Mouse (Mus musculus) MEL (cell line): ENCODE measurements around the gene Clk1. TPM values are rescaled to one million over a fixed set of nuclear protein-coding genes. Genes with fewer than 3 reads are reported as not detected.

Experiments
- DNase-seq: peaks from one replicate; pipeline ENCODE4 v3.0.0; 2011; ENCODE audit warnings: low read depth, low spot score
- H3K27ac ChIP-seq: 2 replicates; pipeline ENCODE4 v1.5.1; 2012; ENCODE audit warnings: low read depth, mild to moderate bottlenecking, control low read depth, low read length, moderate library complexity; ENCODE audit not compliant: control insufficient read depth
- H3K27me3 ChIP-seq, 2 experiments: fragments of 150-350 bp in 1 of 2; sonication (generic) in 1 of 2; 2 replicates each; pipeline ENCODE4 v1.6.1; 2012; ENCODE audit warnings: low read length in 2 of 2, mild to moderate bottlenecking in 2 of 2, improper control_type of control experiment in 1 of 2, moderate library complexity in 1 of 2; ENCODE audit not compliant: insufficient read depth in 2 of 2, control insufficient read depth in 1 of 2
- H3K36me3 ChIP-seq, 2 experiments: 2 replicates each; pipeline ENCODE4 v1.6.1; 2012 to 2014; ENCODE audit warnings: low read length in 2 of 2, improper control_type of control experiment in 1 of 2, inconsistent platforms in 1 of 2, mild to moderate bottlenecking in 1 of 2; ENCODE audit not compliant: insufficient read depth in 2 of 2, control insufficient read depth in 1 of 2
- H3K4me1 ChIP-seq, 2 experiments: fragments of 150-350 bp in 1 of 2; sonication (generic) in 1 of 2; 2 replicates each; pipeline ENCODE4 v1.6.1; 2012; ENCODE audit warnings: low read length in 2 of 2, improper control_type of control experiment in 1 of 2, mild to moderate bottlenecking in 1 of 2; ENCODE audit not compliant: insufficient read depth in 2 of 2, control insufficient read depth in 1 of 2
- H3K4me3 ChIP-seq, 2 experiments: fragments of 150-350 bp in 1 of 2; sonication (generic) in 1 of 2; 2 replicates each; pipeline ENCODE4 v1.5.1; 2012; ENCODE audit warnings: low read depth in 2 of 2, low read length in 2 of 2, mild to moderate bottlenecking in 2 of 2, moderate library complexity in 2 of 2, control low read depth in 1 of 2, improper control_type of control experiment in 1 of 2; ENCODE audit not compliant: control insufficient read depth in 1 of 2, insufficient read depth in 1 of 2
- H3K79me2 ChIP-seq: 2 replicates; pipeline ENCODE4 v1.6.1; 2012; ENCODE audit warnings: mild to moderate bottlenecking, low read length, moderate library complexity; ENCODE audit not compliant: control insufficient read depth, poor library complexity, insufficient read depth
- H3K9ac ChIP-seq: 2 replicates; pipeline ENCODE4 v1.6.1; 2012; ENCODE audit warnings: low read depth, mild to moderate bottlenecking, control low read depth, low read length, moderate library complexity; ENCODE audit not compliant: control insufficient read depth, poor library complexity, severe bottlenecking
- H3K9me3 ChIP-seq: fragments of 150-350 bp; sonication (generic); replicated peaks from 2 replicates; pipeline ENCODE4 v1.6.1; 2012; ENCODE audit warnings: mild to moderate bottlenecking, low read length, improper control_type of control experiment, moderate library complexity; ENCODE audit not compliant: insufficient read depth
- CTCF ChIP-seq, 3 experiments: IDR thresholded peaks in 2 of 3; conservative IDR thresholded peaks in 1 of 3; 2 replicates each; pipeline ENCODE4 v1.5.1; 2011 to 2012; ENCODE audit warnings: low read length in 3 of 3, low read depth in 2 of 3, mild to moderate bottlenecking in 2 of 3, improper control_type of control experiment in 1 of 3, inconsistent platforms in 1 of 3, mixed read lengths in 1 of 3, moderate library complexity in 1 of 3; ENCODE audit not compliant: control insufficient read depth in 1 of 3, insufficient read depth in 1 of 3, poor library complexity in 1 of 3, severe bottlenecking in 1 of 3
- E2F4 ChIP-seq: IDR thresholded peaks from 2 replicates; pipeline ENCODE4 v1.6.1; 2011; ENCODE audit warnings: low read depth, low read length, improper control_type of control experiment, borderline replicate concordance
- ELF1 ChIP-seq: IDR thresholded peaks from 2 replicates; pipeline ENCODE4 v1.6.1; 2014; ENCODE audit warnings: low read depth, mild to moderate bottlenecking, inconsistent platforms, low read length, improper control_type of control experiment, moderate library complexity
- GABPA ChIP-seq: IDR thresholded peaks from 2 replicates; pipeline ENCODE4 v1.6.1; 2012; ENCODE audit warnings: low read depth, mild to moderate bottlenecking, inconsistent platforms, low read length, improper control_type of control experiment, moderate library complexity
- GATA1 ChIP-seq: IDR thresholded peaks from 2 replicates; pipeline ENCODE4 v1.6.1; 2011; ENCODE audit warnings: low read depth, low read length, improper control_type of control experiment
- HCFC1 ChIP-seq: IDR thresholded peaks from 2 replicates; pipeline ENCODE4 v1.6.1; 2012; ENCODE audit warnings: low read depth, mild to moderate bottlenecking, inconsistent platforms, low read length, improper control_type of control experiment, moderate library complexity
- JUND ChIP-seq: IDR thresholded peaks from 2 replicates; pipeline ENCODE4 v1.6.1; 2011; ENCODE audit warnings: low read depth, mild to moderate bottlenecking, improper control_type of control experiment, low read length
- MAX ChIP-seq: IDR thresholded peaks from 2 replicates; pipeline ENCODE4 v1.6.1; 2011; ENCODE audit warnings: low read length, improper control_type of control experiment
- MAZ ChIP-seq: IDR thresholded peaks from 2 replicates; pipeline ENCODE4 v1.6.1; 2012; ENCODE audit warnings: low read depth, mild to moderate bottlenecking, inconsistent platforms, low read length, improper control_type of control experiment
- MEF2A ChIP-seq: IDR thresholded peaks from 2 replicates; pipeline ENCODE4 v1.6.1; 2014; ENCODE audit warnings: low read depth, mild to moderate bottlenecking, inconsistent platforms, low read length, improper control_type of control experiment; ENCODE audit not compliant: poor library complexity, insufficient replicate concordance, severe bottlenecking; ENCODE audit errors: extremely low read depth
- MXI1 ChIP-seq: IDR thresholded peaks from 2 replicates; pipeline ENCODE4 v1.6.1; 2011; ENCODE audit warnings: mild to moderate bottlenecking, low read depth, low read length, improper control_type of control experiment
- MYC ChIP-seq: IDR thresholded peaks from 2 replicates; pipeline ENCODE4 v1.6.1; 2011; ENCODE audit warnings: low read depth, mild to moderate bottlenecking, low read length, improper control_type of control experiment, moderate library complexity
- NELFE ChIP-seq: IDR thresholded peaks from 2 replicates; pipeline ENCODE4 v1.6.1; 2011; ENCODE audit warnings: low read depth, low read length, improper control_type of control experiment
- POLR2AphosphoS2 ChIP-seq: IDR thresholded peaks from 2 replicates; pipeline ENCODE4 v1.6.1; 2011; ENCODE audit warnings: low read length, improper control_type of control experiment
- POLR2AphosphoS5 ChIP-seq: IDR thresholded peaks from 2 replicates; pipeline ENCODE4 v1.6.1; 2012; ENCODE audit warnings: low read depth, borderline replicate concordance, mild to moderate bottlenecking, inconsistent platforms, low read length, moderate library complexity, mixed read lengths
- RAD21 ChIP-seq: IDR thresholded peaks from 2 replicates; pipeline ENCODE4 v1.6.1; 2011; ENCODE audit warnings: mild to moderate bottlenecking, low read depth, low read length, improper control_type of control experiment
- SIN3A ChIP-seq: IDR thresholded peaks from 2 replicates; pipeline ENCODE4 v1.6.1; 2012; ENCODE audit warnings: low read length, improper control_type of control experiment, inconsistent platforms
- TAL1 ChIP-seq: IDR thresholded peaks from 2 replicates; pipeline ENCODE4 v1.6.1; 2012; ENCODE audit warnings: mild to moderate bottlenecking, inconsistent platforms, low read length, moderate library complexity, mixed read lengths
- TBP ChIP-seq: IDR thresholded peaks from 2 replicates; pipeline ENCODE4 v1.8.0; 2011; ENCODE audit warnings: low read depth, low read length, improper control_type of control experiment
- UBTF ChIP-seq: IDR thresholded peaks from 2 replicates; pipeline ENCODE4 v1.6.1; 2012; ENCODE audit warnings: low read depth, mild to moderate bottlenecking, inconsistent platforms, low read length, improper control_type of control experiment, moderate library complexity, borderline replicate concordance; ENCODE audit not compliant: insufficient read depth
- ZC3H11A ChIP-seq: IDR thresholded peaks from 2 replicates; pipeline ENCODE4 v1.6.1; 2012; ENCODE audit warnings: low read depth, mild to moderate bottlenecking, inconsistent platforms, low read length, improper control_type of control experiment
- ZKSCAN1 ChIP-seq: IDR thresholded peaks from 2 replicates; pipeline ENCODE4 v1.6.1; 2012; ENCODE audit warnings: low read depth, mild to moderate bottlenecking, inconsistent platforms, low read length, improper control_type of control experiment, moderate library complexity
- polyA plus RNA-seq, 2 experiments: library from polyadenylated mRNA; stranded (reverse) in 1 of 2; unstranded in 1 of 2; fragments of >175 nt in 1 of 2; fragments of >200 nt in 1 of 2; gene quantifications; 2 replicates each; pipeline versions ENCODE4 v1.2.1 to v1.2.4; 2012; ENCODE audit warnings: low replicate concordance in 2 of 2, low read depth in 1 of 2; ENCODE audit not compliant: insufficient read length in 2 of 2, insufficient read depth in 1 of 2, missing spikeins in 1 of 2
- total RNA-seq: library from RNA; depleted of rRNA; stranded (reverse); fragments of 300-350 nt; gene quantifications from 2 replicates; pipeline ENCODE4 v1.2.3, GENCODE M21; 2012

Gene Clk1
- total and polyA plus RNA-seq, 3 experiments: 35.8 to 1,029 (median 41.1) TPM

- Histone ChIP-seq H3K9me3 (no peaks in the 10 kb centered on the region), H3K4me3 (no peak overlapping the region), H3K36me3 (no peaks in the 10 kb centered on the region; a peak in 1 of 4 replicates), H3K4me1 (peaks cover 0 to 4% of the 10 kb centered on the region in 2 experiments; a peak in 2 of 4 replicates), H3K9ac (no peak overlapping the region), H3K27me3 (no peaks in the 10 kb centered on the region), H3K27ac (no peak overlapping the region), H3K79me2 (no peaks in the 10 kb centered on the region)
- no peak for TF ChIP-seq E2F4
- TF ChIP-seq ELF1: no peak
- TF ChIP-seq HCFC1: no peak
- no peak for TF ChIP-seq MYC
- TF ChIP-seq NELFE: no peak
- TF ChIP-seq GABPA: no peak
- no peak for TF ChIP-seq JUND
- no peak for TF ChIP-seq MEF2A
- no peak for TF ChIP-seq ZKSCAN1
- no peak for TF ChIP-seq SIN3A
- no peak for TF ChIP-seq POLR2AphosphoS2
- no peak for TF ChIP-seq MAX
- no peak for TF ChIP-seq MAZ
- no peak for TF ChIP-seq CTCF (IDR thresholded peaks at IDR 0.05 in 2 of 3, conservative IDR thresholded peaks at IDR 0.05 in 1 of 3; ENCODE audit: control insufficient read depth in 1 of 3, insufficient read depth in 1 of 3, low read depth in 2 of 3, low read length in 3 of 3, poor library complexity in 1 of 3, severe bottlenecking in 1 of 3)
- TF ChIP-seq RAD21: no peak
- no peak for TF ChIP-seq GATA1
- TF ChIP-seq ZC3H11A: no peak
- no peak for TF ChIP-seq TAL1
- no peak for DNase-seq
These were observed 57.0 kb downstream of the Clk1 start for GRCm38 (mm10) chr1:58366737-58367471.

- DNase-seq: no peak
- Histone ChIP-seq H3K4me3 (no peak overlapping the region), H3K27ac (no peak overlapping the region), H3K9ac (no peak overlapping the region), H3K79me2 (no peaks in the 10 kb centered on the region), H3K36me3 (no peaks in the 10 kb centered on the region; a peak in 1 of 4 replicates), H3K27me3 (no peaks in the 10 kb centered on the region), H3K4me1 (peaks cover 0 to 4% of the 10 kb centered on the region in 2 experiments; a peak in 2 of 4 replicates), H3K9me3 (no peaks in the 10 kb centered on the region)
- TF ChIP-seq POLR2AphosphoS5 (no peak), RAD21 (no peak), TBP (no peak), ELF1 (no peak), NELFE (no peak), MXI1 (no peak), HCFC1 (no peak), UBTF (no peak)
These were observed 58.0 kb downstream of the Clk1 start for GRCm38 (mm10) chr1:58365829-58366228.
